Mouse (Mus musculus): ENCODE results near the gene Ddb1.

GRCm38 (mm10) chr19:10557430-10557829 is 47.7 kb upstream of the Ddb1 start:
- TF ChIP-seq EP300 (IDR thresholded peaks at IDR 0.05; ENCODE audit: low read depth) = no peak
- no peak for TF ChIP-seq CTCF (IDR thresholded peaks at IDR 0.05; ENCODE audit: low read depth)
